Mouse (Mus musculus): Measurements from ENCODE around the gene Efnb3. TPM values are rescaled to one million over a fixed set of nuclear protein-coding genes. Genes with fewer than 3 reads are reported as not detected.

The Efnb3 gene
- total and polyA plus RNA-seq, 3 experiments, result 0.56 to 2.8 (median 1.1) TPM

DNA sequence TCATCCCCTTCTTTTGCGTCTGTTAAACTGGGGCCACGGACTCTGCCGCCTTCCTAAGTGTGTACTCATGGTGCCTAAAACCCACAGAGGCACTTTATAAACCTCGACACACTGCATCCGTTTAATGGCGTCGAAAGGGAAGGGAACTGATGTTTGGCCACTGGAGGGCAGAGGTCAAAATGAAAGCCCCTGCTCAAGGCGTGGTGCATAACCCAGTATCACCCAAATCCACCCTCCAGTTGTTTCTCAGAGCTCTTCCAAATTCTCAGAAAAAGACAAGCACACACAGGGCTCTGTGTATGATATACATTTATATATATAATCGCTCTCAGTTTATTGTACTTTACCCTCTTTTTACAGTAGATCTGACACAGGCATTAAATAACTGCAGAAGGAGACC is 39.4 kb upstream of the Efnb3 start:
- Histone ChIP-seq H3K9ac (ENCODE audit: insufficient read depth, low read depth) (no peak overlapping the region), H3K36me3 (replicated peaks in 1 of 2; ENCODE audit: control insufficient read depth in 1 of 2, insufficient read depth in 1 of 2, low read length in 1 of 2) (peaks cover 3 to 8% of the 10 kb centered on the region in 2 experiments), H3K4me2 (ENCODE audit: insufficient read depth, low read depth, poor library complexity, severe bottlenecking) (no peak overlapping the region), H3K79me2 (replicated peaks; ENCODE audit: control insufficient read depth, extremely low read depth, insufficient read depth, poor library complexity, severe bottlenecking) (no peaks in the 10 kb centered on the region), H3K27me3 (replicated peaks) (peaks cover 37% of the 10 kb centered on the region), H3K9me3 (replicated peaks; ENCODE audit: low read length) (no peaks in the 10 kb centered on the region), H3K27ac (ENCODE audit: insufficient read depth, low read depth) (no peak overlapping the region), H3K4me3 (replicated peaks in 1 of 3; ENCODE audit: low read depth in 2 of 3, low read length in 2 of 3, poor library complexity in 1 of 3) (no peak overlapping the region), H3K4me1 (ENCODE audit: control insufficient read depth in 1 of 2, insufficient read depth in 2 of 2) (peaks cover 0 to 5% of the 10 kb centered on the region in 2 experiments; a peak in 1 of 4 replicates)
- in situ Hi-C loops (cut with MboI; ENCODE audit: low pct_ligation_motif_present, low pct_unique_long_range_greater_than_20kb, low sequenced_read_pairs), result no loop called here
- TF ChIP-seq CTCF (conservative IDR thresholded peaks at IDR 0.05 in 1 of 2, IDR thresholded peaks at IDR 0.05 in 1 of 2; ENCODE audit: low read depth in 2 of 2, low read length in 2 of 2) (peak in 1 of 2 experiments; percentile 40; a peak in 2 of 4 replicates), SMC3 (IDR thresholded peaks at IDR 0.05; ENCODE audit: low read depth, low read length) (peak; percentile 16), ZMIZ1 (IDR thresholded peaks at IDR 0.05; ENCODE audit: low read depth, low read length) (no peak), MAZ (IDR thresholded peaks at IDR 0.05; ENCODE audit: low read depth, low read length) (no peak), POLR2A (IDR thresholded peaks at IDR 0.05; ENCODE audit: low read depth, low read length) (no peak), GABPA (IDR thresholded peaks at IDR 0.05; ENCODE audit: insufficient replicate concordance, low read depth, low read length) (no peak)
- DNase-seq (ENCODE audit: extremely low read depth), result no peak
- dilution Hi-C loops (cut with MboI; ENCODE audit: extremely low pct_ligation_motif_present, extremely low pct_unique_long_range_greater_than_20kb, low sequenced_read_pairs), result no loop called here

DNA sequence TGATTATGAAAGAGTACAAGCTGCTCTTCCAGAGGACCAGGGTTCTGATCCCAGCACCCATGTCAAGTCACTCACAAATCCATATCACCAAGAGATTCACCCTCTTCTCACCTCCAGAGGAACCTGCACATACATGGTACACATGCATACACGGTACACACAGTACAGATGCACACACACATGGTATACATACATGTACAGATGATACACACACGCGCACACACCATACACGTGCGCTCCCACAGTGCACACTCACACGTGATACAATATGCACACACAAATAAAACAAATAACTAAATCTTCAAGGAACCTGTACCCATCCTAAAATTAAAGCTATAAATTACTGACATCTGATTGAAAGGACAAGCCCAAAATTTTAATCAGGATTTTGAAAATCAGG is 34.8 kb upstream of the Efnb3 start:
- TF ChIP-seq BHLHE40 (IDR thresholded peaks at IDR 0.05; ENCODE audit: low read depth, low read length) (no peak), POLR2AphosphoS2 (IDR thresholded peaks at IDR 0.05; ENCODE audit: low read depth, low read length) (0 out of 2 replicates have a peak, but pooled peaks have one; percentile 58), CTCF (conservative IDR thresholded peaks at IDR 0.05 in 1 of 2, IDR thresholded peaks at IDR 0.05 in 1 of 2; ENCODE audit: low read depth in 2 of 2, low read length in 2 of 2) (no peak)
- Histone ChIP-seq H3K36me3 (replicated peaks in 1 of 2; ENCODE audit: control insufficient read depth in 1 of 2, insufficient read depth in 1 of 2, low read length in 1 of 2) (peaks cover 35 to 47% of the 10 kb centered on the region in 2 experiments), H3K27ac (ENCODE audit: insufficient read depth, low read depth) (no peak overlapping the region), H3K79me2 (replicated peaks; ENCODE audit: control insufficient read depth, extremely low read depth, insufficient read depth, poor library complexity, severe bottlenecking) (no peaks in the 10 kb centered on the region), H3K4me3 (replicated peaks in 1 of 3; ENCODE audit: low read depth in 2 of 3, low read length in 2 of 3, poor library complexity in 1 of 3) (no peak overlapping the region), H3K4me2 (ENCODE audit: insufficient read depth, low read depth, poor library complexity, severe bottlenecking) (no peak overlapping the region), H3K4me1 (ENCODE audit: control insufficient read depth in 1 of 2, insufficient read depth in 2 of 2) (no peaks in the 10 kb centered on the region), H3K27me3 (replicated peaks) (no peaks in the 10 kb centered on the region), H3K9me3 (replicated peaks; ENCODE audit: low read length) (no peaks in the 10 kb centered on the region), H3K9ac (ENCODE audit: insufficient read depth, low read depth) (no peak overlapping the region)
- in situ Hi-C loops (cut with MboI; ENCODE audit: low pct_ligation_motif_present, low pct_unique_long_range_greater_than_20kb, low sequenced_read_pairs) (no loop called here), dilution Hi-C loops (cut with MboI; ENCODE audit: extremely low pct_ligation_motif_present, extremely low pct_unique_long_range_greater_than_20kb, low sequenced_read_pairs) (no loop called here)
- no peak for DNase-seq (ENCODE audit: extremely low read depth)

DNA sequence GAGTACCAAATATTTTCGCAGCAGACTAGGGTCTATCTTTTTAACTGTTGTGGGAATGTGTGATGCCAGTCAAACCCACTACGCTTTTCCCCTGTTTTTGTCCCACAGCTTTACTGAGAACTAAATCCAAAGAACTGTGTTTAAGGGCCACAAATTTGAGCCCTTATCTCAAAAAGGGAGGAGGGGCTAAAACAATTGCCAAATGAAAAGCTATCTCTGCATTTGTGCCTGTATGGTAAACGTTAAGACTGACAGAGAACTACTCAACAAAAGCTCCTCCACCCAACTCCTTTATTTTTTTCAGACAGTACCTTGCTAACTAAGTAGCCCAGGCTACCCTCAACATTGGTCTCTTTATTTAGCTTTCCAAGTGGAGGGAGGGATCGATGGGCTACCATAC is 32.8 kb upstream of the Efnb3 start:
- dilution Hi-C loops (cut with MboI; ENCODE audit: extremely low pct_ligation_motif_present, extremely low pct_unique_long_range_greater_than_20kb, low sequenced_read_pairs) (no loop called here), in situ Hi-C loops (cut with MboI; ENCODE audit: low pct_ligation_motif_present, low pct_unique_long_range_greater_than_20kb, low sequenced_read_pairs) (no loop called here)
- peaks cover 56 to 67% of the 10 kb centered on the region in 2 experiments for H3K36me3 ChIP-seq (replicated peaks in 1 of 2; ENCODE audit: control insufficient read depth in 1 of 2, insufficient read depth in 1 of 2, low read length in 1 of 2)
- TF ChIP-seq TCF12 (IDR thresholded peaks at IDR 0.05; ENCODE audit: low read depth, low read length) (no peak), UBTF (IDR thresholded peaks at IDR 0.05; ENCODE audit: low read depth, low read length) (no peak), ZMIZ1 (IDR thresholded peaks at IDR 0.05; ENCODE audit: low read depth, low read length) (no peak), JUN (IDR thresholded peaks at IDR 0.05; ENCODE audit: insufficient read depth, low read depth, low read length) (no peak)
- H3K9me3 ChIP-seq (replicated peaks; ENCODE audit: low read length), result no peaks in the 10 kb centered on the region
- no peaks in the 10 kb centered on the region for H3K79me2 ChIP-seq (replicated peaks; ENCODE audit: control insufficient read depth, extremely low read depth, insufficient read depth, poor library complexity, severe bottlenecking)
- H3K4me2 ChIP-seq (ENCODE audit: insufficient read depth, low read depth, poor library complexity, severe bottlenecking), result no peak overlapping the region
- no peak overlapping the region for H3K4me3 ChIP-seq (replicated peaks in 1 of 3; ENCODE audit: low read depth in 2 of 3, low read length in 2 of 3, poor library complexity in 1 of 3)
- DNase-seq (ENCODE audit: extremely low read depth), result no peak
- H3K9ac ChIP-seq (ENCODE audit: insufficient read depth, low read depth), result no peak overlapping the region
- no peaks in the 10 kb centered on the region for H3K4me1 ChIP-seq (ENCODE audit: control insufficient read depth in 1 of 2, insufficient read depth in 2 of 2)
- H3K27ac ChIP-seq (ENCODE audit: insufficient read depth, low read depth), result no peak overlapping the region
- no peaks in the 10 kb centered on the region for H3K27me3 ChIP-seq (replicated peaks)
